Mouse (Mus musculus) heart, postnatal 14 days (tissue): ENCODE data around the gene Unc119b. TPM values are rescaled to one million over a fixed set of nuclear protein-coding genes. Genes with fewer than 3 reads are reported as not detected.
A peak's percentile ranks its signal among the peaks of the same experiment; 100 is the strongest.
"Not testable (repeated sequence)": the region's sequence is repeated elsewhere in the genome, so short reads cannot be mapped to it uniquely, and the experiment has no call there.

ENCODE experiments used
- DNase-seq, 2 experiments: peaks; one replicate each; pipeline ENCODE4 v3.0.0; 2021 to 2022
- intact Hi-C: fragments of 180-260 bp; cut with DNase I; formaldehyde crosslinking; loops from one replicate; pipeline ENCODE4 v1.15.1; 2025
- total RNA-seq, 2 experiments: library from RNA; stranded (reverse); gene quantifications; 2 replicates each; pipeline ENCODE4 v1.2.3; 2021

Unc119b gene
- total RNA-seq, 2 experiments from 2014 or later = 24.7 to 25.8 TPM

DNA sequence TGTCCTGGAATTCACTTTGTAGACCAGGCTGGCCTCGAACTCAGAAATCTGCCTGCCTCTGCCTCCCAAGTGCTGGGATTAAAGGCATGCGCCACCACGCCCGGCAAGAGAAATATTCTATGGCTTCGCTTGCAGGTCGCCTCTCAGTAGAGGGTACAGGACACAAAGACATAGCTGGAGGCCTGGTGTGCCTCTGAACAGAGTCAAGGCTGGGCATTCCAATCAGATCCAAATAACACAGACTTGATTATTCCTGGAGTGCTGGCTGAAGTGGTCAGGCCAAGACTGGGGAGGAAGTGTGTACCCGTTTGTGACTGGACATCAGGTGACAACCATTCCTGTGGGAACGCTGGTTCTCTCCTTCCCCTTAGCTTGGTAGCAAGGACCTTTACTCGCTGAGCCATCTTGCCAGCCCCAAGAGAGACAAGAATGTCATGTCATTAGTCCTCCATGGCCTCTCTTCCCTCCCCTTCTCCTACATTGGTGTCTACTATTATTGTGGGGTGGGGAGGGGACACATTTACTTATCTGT, 7.5 kb upstream of the Unc119b start:
- no peak for DNase-seq
- intact Hi-C loops = no loop called here

DNA sequence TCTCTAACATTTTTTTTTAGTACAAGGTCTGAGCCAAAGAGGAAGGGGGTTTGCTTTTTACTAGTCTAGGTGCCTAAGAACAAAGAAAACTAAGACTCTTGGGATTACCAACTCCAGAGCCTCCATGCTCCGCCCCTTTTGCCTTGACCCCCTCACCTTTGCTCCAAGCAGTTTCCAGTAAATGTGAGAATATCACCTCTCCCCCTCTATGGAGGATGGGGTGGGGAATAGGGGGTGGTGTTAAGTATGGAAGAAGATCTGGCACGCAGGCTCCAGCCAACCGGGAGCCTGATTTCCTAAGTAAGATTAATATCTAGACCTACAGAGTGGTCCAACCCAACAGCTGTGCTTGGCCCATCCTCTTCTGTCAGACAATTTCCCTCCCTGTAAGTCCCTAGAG, 6.0 kb upstream of the Unc119b start:
- intact Hi-C loops = no loop called here
- DNase-seq = no peak

DNA sequence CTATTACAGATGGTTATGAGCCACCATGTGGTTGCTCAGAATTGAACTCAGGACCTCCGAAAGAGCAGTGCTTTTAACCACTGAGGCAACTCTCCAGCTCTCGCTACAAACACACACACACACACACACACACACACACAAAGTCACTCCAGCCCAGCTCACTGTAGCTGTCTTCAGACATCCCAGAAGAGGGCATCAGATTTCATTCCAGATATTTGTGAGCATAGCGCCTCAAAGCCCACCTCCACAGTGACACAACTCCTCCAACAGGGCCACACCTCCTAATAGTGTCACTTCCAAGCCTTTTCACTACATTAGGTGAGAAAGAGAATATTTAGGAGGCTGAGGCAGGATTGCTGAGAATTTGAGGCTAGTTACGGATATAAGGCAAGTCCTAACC, 4.3 kb upstream of the Unc119b start:
- intact Hi-C loops = no loop called here
- DNase-seq = no peak

DNA sequence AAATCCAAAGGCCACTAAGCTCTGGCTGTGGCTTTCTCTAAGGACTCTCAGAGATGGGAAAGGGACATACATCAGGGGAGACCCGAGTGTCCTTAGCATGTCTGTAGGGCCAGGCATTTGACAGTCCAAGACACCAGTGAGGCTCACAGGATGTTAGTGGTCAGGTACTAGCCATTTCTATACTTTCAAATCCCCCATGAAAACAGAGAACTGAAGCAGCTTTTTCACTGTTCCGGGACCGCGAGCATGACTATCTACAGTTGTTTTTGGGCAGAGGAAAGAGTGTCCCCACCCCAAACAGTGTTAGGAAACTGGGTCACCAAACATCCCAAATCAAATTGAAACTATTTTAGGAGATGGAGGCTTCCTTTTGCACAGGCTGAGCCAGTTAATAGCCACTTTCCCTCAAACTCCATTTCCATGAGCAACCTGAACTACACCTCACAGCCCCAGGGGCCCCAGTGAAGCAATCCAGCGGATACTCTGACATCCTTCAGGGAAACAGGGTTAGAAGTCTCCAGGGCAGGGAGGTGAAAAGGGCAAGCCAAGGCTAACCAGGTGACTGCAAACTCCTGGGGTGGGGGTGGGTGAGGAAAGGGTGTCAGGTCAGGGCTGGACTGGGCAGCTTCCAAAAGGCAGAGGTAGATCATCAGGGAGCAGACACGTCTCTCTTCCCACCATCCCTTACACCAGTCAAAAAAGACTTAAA, 1.3 kb downstream of the Unc119b start:
- DNase-seq = no peak
- intact Hi-C loops = loop anchor here (2.0 kb wide), 1 partner anchor 21 kb away; no protein-coding TSS in a partner anchor

DNA sequence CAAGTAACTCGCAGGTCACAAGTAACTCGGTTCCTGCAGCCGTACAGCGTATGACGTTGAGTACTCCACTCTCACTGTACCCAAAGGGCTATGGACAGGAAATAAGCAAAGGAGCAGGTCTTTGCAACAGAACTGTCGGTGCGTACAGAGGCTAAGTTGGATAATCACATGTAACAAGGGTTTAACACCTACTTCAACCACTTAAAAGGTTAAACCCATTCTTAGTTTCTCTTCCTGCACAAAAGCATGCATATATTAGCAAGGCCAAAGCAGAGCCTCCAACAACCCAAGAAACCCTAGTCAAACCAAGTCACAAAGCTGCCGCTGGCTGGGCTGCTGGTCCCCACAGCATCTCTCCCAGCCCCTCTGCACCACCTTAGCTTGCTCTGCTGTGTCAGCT, 2.3 kb downstream of the Unc119b start:
- intact Hi-C loops = no loop called here
- DNase-seq = no peak

DNA sequence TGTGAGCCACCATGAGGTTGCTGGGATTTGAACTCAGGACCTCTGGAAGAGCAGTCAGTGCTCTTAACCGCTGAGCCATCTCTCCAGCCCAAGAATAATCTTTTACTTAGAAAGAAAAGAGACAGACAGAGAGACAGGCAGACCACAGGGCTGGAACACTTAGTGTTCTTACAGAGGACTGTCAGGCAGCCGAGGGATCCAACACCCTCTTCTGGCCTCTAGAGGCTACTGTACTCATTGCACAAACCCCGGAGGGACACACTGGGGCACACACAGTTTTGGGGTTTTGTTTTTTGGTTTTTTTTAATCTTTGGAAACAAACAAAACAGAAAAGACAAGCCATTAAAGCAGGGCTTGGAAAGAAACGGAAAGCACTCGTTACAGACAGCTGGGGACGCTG, 5.4 kb downstream of the Unc119b start:
- no peak for DNase-seq
- intact Hi-C loops = loop anchor here (10.0 kb wide), 1 partner anchor 215 kb away; the partner anchor contains the start of genes Cox6a1, Gatc and Triap1

DNA sequence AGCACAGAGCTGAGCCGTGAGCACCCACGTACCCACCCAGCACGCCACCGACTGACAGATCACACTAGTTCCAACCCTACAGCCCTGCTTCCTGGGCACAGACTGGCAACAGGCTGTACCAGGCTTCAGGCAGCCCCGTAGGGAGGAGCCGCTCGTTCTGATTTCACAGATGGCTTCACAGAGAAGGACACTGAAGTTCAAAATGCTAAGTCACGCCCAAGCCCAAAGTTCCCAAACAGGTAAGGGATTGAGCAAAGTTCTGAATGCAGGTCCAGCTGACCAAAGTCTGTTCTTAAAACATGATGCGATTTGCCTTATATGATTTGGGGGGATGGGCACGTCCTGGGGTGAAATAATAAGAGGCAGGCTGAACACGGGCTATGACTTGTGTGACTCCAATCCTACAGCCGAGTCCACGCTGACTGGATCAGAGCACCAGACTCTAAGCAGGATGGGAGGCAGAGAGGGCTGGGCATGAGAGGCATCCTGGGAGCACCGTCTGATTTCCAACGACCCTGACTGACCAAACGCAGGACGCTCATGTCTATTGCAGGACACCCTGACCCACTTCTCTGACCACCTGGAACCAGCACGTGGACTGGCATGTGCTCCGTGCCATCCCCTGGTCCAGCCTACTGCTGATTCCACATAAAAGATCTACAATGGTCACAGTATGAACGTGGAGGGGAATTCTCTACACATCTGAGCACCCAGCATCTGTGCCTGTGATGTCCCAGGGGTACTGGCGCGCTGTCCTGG, 7.2 kb downstream of the Unc119b start:
- intact Hi-C loops = loop anchor here (10.0 kb wide), 1 partner anchor 217 kb away; the partner anchor contains the start of genes Cox6a1, Gatc and Triap1
- DNase-seq = no peak

DNA sequence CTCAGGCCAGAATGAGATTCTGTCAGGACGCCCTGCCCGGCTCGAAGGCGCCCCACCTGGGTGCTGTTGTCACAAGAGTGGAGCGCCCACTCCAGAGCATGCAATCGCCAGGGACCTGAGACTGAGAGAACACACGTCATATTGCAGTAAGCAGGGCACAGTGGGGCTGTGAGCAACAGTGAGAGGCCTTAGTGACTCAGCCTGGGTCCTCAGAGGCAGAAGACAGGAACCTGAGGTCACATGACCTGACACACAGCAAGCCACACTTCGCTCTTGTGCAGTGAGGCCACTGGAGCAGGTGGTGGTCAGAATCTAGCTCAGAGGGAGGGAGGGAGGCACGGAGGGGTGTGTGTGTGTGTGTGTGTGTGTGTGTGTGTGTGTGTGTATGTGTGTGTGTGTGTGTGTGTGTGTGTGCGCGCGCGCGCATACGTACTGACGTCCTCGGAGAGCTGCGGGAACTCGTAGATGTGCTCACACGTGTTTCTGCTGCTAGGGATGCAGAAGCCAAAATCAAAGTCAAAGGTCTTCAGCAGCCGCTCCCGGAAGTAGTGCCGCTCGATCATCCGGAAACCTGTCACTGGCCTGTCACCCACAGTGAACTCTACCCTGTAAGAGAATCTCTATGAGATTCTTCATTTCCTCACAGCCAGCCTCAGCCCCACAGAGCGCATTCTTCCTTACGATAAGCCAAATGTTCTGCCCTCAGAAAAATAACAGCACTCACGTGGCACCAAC, 8.0 kb downstream of the Unc119b start:
- no peak for DNase-seq
- intact Hi-C loops = loop anchor here (10.0 kb wide), 1 partner anchor 218 kb away; the partner anchor contains the start of genes Cox6a1, Gatc and Triap1

DNA sequence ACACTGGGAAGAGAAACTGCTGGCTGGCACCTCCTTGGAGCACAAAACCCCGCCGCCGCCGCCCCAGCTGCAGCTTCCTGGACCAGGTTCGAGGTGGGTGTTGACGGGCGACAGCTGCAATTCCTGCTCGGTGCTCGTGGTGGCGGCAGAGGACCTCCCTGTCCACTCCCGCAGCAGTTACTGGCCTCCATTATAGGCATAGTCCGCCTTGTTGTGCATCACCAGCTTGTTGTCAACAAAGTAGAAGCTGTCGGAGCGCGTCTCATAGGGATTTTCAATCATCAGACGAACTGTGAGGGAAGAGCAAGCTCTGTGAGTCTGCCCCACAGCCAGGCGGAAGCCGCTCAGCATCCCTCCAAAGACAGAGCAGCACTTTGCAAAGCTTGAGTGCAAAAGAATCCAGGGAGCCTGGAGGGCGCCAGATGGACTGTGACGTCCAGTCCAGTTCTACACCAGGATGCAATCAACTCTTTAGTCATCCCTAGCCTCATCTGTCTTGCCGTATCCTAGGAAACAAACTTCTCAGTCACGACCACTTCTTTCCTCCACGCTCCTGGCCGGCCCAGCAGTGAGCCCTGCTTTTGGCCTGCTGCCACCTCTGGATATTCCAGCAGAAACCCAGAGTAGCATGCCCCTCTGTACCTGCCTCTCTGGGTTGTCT, 9.4 kb downstream of the Unc119b start:
- peak; percentile 87 to 90 for DNase-seq
- intact Hi-C loops = loop anchor here (1.0 to 10.0 kb wide), 3 partner anchors 38 to 219 kb away; partner anchors contain the start of genes Cox6a1, Gatc and Triap1

DNA sequence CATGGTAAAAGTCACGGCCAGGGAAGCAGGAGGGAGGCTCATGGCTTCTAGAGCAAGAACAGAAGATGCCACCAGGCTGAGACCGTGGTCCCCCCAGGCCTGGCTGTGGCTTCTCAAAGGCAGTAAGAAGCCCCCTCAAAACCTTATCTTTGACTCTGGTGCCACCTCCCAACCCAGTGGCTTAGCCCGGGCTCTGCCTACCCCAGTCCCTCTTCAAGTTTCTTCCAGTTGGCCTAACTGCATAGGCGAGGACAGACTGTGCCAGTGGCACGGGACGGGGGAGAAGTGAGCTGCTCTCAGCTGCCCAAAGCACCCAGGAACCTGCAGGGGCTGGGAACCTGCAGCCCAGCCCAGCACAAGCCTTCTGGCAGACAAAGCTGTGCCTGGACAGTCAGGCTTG, 10.1 kb downstream of the Unc119b start:
- intact Hi-C loops = loop anchor here (1.0 to 10.0 kb wide), 3 partner anchors 39 to 220 kb away; partner anchors contain the start of genes Cox6a1, Gatc and Triap1
- DNase-seq = no peak

DNA sequence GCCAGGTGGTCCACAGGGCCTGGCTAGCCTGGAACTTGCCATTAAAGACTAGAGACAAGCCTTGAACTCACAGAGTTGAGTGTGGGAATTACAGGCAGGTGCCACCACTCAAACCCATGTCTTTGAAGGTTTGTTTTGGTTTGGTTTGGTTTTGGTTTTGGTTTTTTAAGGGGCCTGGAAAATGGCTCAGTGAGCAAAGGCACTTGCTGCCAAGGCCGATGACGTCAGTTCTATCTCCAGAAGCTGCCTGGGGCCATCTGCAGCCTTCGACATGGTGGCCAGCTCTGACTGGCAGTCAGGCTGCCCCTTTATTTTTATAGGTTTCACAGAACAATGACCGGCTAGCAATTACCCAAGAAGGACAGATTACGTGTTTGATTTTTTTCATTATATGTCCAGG, 13.8 kb downstream of the Unc119b start:
- intact Hi-C loops = loop anchor here (10.0 kb wide), 1 partner anchor 224 kb away; the partner anchor contains the start of genes Cox6a1, Gatc and Triap1
- DNase-seq = no peak

DNA sequence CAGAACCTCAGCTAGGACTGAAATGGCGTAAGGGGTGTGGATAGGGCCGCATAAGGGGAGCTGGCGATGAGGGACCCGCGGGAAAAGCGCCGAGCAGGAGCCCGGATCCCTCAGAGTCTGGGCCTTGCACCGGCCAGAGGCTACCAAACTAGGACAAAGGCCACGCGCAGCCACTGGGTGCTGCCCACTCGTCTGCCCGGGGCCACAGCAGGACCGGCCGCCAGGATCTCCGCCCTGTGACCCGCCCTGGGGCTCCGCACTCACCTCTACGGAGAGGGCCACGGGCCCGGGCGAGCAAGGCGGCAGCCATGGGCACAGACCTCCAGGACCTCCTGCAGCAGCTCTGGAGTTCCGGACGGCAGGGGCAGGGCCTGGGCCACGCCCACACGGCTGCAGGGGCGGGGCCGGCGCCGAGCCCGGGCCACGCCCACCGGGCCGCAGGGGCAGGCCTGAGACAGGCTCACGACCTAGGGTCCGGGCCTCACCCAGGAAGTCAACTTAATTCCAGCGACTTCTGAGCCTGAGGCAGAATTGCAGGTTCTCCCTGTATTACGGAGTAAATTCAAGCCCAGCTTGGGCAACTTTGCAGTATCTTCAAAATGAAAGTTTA, 15.7 kb downstream of the Unc119b start, which contains the start of gene Acads:
Gene Acads (minus strand): TSS at position 386 of the 610 bp plus-strand sequence.
- intact Hi-C loops = no loop called here
- DNase-seq = peak; percentile 89 to 91

DNA sequence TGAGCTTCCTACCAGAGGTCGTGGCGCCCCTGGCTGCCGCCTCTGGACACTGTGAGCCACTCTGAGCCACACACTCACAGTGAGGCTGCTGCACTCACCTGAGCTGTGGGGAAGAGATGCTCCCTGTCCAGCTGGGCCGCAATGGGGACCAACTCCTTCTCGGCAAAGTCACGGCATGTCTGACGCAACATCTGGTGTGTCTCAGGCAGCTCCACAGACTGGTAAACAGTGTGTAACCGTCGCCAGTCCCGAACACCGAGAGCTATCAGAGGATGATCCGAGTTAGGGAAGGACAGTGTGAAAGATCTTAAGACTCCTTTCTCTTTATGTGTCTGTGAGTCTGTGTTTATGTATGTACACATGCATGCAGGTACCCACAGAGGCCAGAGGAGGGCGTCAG, 17.3 kb downstream of the Unc119b start:
- intact Hi-C loops = no loop called here
- no peak for DNase-seq

DNA sequence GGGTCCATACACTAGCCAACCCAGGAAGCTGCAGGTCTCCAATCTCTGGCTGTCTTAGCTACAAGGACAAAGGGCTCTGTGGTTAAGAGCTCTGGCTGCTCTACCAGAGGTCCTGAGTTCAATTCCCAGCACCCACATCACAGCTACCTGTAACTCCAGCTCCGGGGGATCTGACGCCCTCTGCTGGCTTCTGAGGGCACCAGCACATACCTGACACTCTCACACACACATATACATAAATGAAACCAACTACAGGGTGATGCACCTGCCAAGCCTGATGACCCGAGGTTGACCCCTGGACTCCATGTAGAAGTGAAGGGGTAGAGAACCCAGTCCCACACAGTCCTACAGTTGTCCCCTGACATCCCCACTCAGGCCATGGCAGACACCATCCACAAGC, 18.3 kb downstream of the Unc119b start:
- intact Hi-C loops = no loop called here
- no peak for DNase-seq

DNA sequence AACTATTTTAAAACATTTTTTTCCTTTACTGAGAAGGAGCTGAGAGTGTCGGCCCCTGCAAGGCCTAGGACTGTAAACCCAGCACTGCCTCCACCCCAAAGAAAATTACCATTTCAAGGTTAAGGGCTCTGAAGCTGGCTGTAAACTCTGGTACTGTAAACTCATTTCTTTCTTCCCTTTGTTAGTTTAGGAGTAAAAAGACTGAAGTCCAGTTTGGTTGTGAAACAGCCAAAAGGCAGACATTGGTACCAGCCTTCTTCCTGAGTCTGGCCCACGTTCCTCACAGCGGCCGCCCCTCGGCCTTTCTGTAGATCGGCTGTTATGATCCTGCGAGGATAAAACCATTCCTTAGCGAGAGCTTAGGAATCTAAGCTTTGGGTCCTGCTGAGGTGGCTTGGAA, 20.3 kb downstream of the Unc119b start:
- intact Hi-C loops = no loop called here
- DNase-seq = no peak

DNA sequence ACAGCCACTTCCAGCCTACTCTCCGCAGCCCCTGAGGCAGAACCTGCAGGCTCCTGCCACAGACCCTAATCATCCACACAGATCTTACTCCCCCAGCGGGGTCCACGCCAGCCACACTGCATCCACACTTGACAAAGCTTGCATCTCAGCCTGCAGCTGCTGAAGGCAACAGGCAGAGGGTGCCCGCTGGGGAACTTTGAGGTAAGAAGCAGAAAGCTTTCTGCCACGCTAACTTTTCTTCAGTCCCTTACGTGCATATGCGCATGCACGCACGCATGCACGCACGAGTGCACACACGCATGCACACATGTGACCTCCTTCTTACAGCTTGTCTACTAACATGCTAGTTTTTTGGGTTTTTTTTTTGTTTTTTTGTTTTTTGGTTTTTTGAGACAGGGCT, 21.5 kb downstream of the Unc119b start:
- DNase-seq = no peak
- intact Hi-C loops = no loop called here

DNA sequence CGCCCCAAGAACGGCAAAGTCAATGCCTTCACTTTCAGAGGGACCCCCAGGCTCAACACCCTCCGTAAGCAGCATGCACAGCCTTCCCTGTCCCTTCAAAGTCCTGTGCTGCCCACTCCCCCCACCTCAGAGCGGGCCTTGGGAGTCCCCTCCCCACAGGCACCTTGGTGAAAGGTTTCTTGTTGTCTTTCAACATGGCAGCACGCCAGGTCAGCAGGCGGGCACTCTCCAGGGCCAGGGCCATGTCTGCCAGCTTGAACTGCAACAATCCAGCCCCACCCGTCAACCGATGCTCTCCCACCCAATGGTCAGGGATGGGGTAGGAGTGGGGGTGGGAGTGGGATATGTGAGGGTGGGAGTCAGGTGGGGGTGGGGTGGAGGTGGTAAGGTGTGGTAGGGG, 23.6 kb downstream of the Unc119b start:
- intact Hi-C loops = no loop called here
- no peak for DNase-seq

DNA sequence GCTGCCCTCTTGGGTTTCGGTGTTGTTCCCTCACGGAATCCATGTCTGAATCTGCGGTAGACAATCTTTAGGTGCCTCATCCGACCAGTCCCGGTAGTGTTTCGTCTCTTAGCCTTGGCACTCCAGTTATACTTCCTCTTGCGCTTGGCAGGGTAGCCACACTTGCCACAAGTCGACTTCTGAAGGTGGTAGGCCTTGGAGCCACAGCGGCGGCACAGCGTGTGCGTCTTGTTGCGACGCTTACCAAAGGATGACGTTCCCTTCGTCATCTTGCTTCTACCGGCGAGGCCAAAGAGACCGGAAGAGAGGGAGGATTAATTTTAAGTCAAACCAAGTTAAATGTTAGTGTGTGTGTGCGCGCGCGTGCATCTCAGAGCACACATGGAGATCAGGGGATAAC, 31.5 kb downstream of the Unc119b start:
- DNase-seq, intact Hi-C loops: not testable (repeated sequence)

DNA sequence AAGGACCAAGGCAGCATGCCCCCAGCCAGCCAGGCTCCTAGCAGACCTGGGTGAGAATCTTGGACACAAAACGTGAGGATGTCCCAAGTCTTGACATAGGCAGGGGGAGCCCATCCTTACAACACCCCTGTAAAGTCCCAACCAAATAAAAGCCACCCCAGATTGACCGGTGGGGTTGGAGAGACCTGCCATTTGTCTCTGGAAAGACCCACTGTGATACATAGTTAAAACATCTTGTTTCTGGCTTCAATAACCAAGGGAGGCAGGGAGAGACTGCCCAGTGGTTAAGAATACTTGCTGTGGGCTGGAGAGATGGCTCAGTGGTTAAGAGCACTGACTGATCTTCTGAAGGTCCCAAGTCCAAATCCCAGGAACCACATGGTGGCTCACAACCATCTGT, 32.5 kb downstream of the Unc119b start:
- intact Hi-C loops = no loop called here
- DNase-seq = no peak

DNA sequence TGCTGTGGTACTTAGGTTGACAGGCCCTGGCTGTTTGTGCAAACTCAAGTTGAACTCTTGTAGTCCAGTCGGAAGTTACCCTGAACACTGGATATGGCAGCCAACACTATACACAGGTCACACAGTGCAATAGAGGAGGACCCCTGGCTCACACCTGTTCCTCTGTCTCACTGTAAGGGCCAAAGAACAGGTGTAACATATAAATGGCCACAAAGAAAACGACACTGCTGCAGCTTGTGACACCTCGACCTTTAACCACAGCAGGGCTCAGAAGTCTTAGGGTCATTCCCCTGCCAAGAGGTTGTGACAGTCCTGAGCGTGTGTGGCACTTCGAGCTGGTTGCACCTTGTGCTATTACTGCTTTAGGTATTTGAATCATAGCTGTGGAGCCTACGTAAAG, 34.3 kb downstream of the Unc119b start:
- intact Hi-C loops = no loop called here
- no peak for DNase-seq
